Mouse (Mus musculus) mammary gland, adult 2 months (tissue): ENCODE measurements around the gene Prx. TPM values are rescaled to one million over a fixed set of nuclear protein-coding genes. Genes with fewer than 3 reads are reported as not detected.

ENCODE experiments used
- polyA plus RNA-seq: library from polyadenylated mRNA; depleted of rRNA; stranded (reverse); fragments of >200 nt; gene quantifications from 2 replicates; pipeline ENCODE4 v1.2.3, GENCODE M21; 2012; ENCODE audit warnings: low replicate concordance; rRNA removed

The Prx gene
- polyA plus RNA-seq: 7.0 and 8.2 TPM in 2 replicates

DNA sequence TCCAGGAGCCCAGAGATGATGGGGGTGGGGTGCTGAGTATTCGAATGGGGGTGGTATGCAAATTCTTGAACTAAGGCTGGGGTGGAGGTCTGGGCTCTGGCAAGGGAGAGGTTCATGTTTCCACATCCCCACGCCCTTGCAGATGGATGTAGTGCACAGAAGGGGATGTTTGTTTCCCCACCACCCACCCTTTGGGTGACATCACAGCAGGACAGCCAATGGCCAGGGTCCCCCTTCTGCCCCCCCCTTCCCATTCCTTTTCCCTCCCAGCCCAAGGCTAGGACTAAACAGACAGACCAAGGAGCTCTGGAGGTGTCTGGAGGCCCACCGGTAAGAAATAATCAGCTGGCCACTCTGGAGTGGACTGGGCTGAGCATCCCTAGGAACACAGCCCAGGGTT lies at the start of gene Prx:
Gene Prx, plus strand, starts transcription at position 289 of the 400 bp plus-strand sequence.

DNA sequence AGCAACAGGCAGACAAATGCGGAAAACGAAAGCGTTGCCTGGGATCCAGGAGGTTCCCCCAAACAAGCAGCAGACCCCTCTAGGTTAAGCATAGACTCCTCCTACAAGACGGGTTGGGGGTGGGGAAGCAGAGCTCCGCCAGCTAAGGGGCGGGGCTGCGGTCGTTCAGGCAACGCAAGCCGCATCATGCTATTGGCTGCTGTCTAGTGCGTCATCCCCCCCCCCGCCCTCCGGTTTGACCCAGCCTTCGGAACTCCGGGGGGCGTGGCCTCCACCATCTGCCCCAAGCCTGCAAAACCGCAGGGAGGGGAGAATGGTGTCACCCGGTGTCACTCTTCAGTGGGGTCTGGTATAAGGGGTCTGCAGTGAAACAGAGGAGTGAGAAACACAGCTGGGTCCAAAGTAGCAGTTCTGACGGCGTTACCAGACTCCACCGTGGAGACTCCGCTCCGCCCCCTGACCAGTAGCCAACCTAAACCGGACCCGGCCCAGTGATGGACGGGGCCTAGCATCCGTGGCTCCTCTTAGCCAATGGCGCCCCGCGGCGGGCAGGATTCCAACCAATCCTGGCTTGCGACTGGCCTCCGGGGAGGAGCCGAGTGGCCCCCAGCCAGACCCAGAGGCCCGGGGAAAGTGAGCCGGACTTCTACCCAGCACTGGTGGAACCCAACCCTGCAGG lies 25.8 kb upstream of the Prx start, which contains the start of gene Sertad3:
Gene Sertad3, plus strand, starts transcription at position 613 of the 679 bp plus-strand sequence.

DNA sequence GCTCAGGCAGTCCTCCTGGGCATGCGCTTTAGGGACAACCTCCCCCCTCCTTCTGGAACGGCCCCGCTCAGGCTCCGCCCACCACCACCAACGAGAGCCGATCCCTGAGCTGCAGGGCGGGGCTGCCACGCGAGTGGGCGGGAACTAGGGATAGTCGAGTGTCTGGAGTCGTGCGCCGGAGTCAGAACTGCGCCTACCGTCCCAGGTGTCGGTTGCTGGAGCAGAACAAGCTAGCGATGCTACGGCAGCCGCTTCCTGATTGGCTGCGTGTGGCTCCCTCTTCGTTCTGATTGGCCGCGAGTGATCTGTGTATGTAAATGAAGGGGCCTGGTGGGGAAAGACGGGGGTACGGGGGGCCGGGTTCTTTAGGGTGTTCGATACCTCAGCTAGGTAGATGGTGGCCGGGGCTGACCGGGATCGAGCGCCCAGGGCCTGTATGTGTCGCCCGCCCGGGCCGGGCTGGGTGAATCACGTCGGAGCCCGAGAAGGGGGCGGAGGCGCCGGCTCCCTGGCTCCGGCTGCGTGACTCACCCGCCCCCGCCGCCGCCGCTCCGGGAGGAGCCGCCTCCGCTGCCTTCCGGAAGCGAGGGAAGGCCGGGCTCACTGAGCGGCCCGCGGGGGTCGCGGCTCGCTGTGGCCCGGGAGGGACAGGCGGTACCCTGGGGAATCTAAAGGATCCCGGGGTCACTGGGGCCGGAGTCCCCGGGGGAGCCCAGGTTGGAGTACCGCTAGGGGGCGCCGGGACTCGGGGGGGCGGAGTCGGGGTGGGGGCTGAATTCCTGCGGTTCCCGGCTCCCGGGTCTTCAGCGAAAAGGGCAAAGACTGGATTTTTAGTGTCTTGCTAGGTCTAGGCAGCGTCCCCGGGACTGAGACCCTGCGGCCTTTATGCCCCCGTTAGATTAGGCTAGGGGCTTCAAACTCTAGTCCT lies 12.1 kb upstream of the Prx start, which contains the start of gene Sertad1:
Gene Sertad1, plus strand, starts transcription at position 141 of the 928 bp plus-strand sequence.

DNA sequence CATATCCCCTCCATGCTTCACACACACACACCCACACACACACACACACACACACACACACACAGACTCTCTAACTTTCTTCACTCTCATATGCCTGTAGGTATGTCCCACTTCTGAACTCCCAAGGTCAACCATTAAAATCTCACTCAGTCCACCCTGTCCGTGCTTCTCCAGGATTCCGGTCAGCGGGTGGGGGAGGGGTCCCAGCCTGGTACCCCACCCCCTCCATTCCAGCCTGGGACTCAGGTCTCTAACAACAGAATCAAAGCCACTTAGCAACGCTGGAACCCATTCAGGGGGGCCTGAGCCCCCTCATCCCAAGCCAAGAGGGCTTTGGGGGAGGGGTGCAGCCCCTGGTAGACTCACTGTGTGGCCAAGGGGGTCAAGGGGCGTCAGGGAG lies 23.8 kb downstream of the Prx start, which contains the start of gene Hipk4:
Gene Hipk4, plus strand, starts transcription at position 301 of the 400 bp plus-strand sequence.

DNA sequence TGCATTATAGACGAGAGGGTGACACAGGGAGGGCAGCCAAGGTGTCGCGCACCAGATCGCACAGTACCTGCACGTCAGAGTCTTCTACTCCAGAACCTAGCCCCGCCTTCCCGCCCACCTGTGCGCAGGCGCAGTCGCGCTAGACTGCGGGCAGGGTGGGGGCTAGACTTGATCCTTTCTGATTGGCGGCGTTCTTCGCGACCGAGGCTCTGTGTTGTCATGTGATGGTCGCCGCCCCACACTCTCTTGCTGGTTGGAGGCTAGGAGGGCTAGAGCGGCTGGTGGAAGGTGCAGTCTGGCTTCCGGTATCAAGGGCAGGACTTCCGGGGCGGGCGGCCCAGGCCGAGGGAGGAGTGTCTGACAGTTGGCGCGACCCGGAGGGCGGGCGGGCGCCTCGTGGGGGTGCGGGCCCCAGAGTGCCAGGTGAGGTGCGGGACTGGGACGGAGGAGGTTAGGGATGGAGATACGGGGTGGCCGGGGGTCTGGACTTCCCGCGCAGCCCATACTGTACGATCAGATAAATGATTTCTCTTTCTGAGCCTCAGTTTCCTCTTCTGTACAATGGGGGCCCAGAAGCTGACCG lies 53.9 kb downstream of the Prx start, which contains the start of the genes Pld3 and 2310022A10Rik:
Gene Pld3, minus strand, starts transcription at position 288 of the 583 bp plus-strand sequence.
Gene 2310022A10Rik, plus strand, starts transcription at position 303 of the 583 bp plus-strand sequence.

Other genes with a start within 250 kb of the Prx start
- 34.2 and 70.1 TPM in 2 replicates for gene Numbl, start 240.9 kb upstream of the Prx start, polyA plus RNA-seq
- gene Ltbp4, start 161.6 kb upstream of the Prx start, polyA plus RNA-seq: 151 and 265 TPM in 2 replicates
- 82.8 and 146 TPM in 2 replicates for gene Shkbp1, start 143.3 kb upstream of the Prx start, polyA plus RNA-seq
- gene Gm20479, start 141.9 kb upstream of the Prx start, polyA plus RNA-seq: not detected in 2 replicates
- 0.23 and 0.72 TPM in 2 replicates for gene Sptbn4, start 51.6 kb upstream of the Prx start, polyA plus RNA-seq
- gene Blvrb, start 51.3 kb upstream of the Prx start, polyA plus RNA-seq: 112 and 190 TPM in 2 replicates
- gene Sertad3, start 25.6 kb upstream of the Prx start, polyA plus RNA-seq: 14.9 and 18.0 TPM in 2 replicates
- gene Sertad1, start 12.4 kb upstream of the Prx start, polyA plus RNA-seq: 32.7 and 59.9 TPM in 2 replicates
- 0.87 and 0.96 TPM in 2 replicates for gene Hipk4, start 23.9 kb downstream of the Prx start, polyA plus RNA-seq
- gene Pld3, start 53.9 kb downstream of the Prx start, polyA plus RNA-seq: 181 and 187 TPM in 2 replicates
- gene 2310022A10Rik, start 53.9 kb downstream of the Prx start, polyA plus RNA-seq: 28.5 and 46.1 TPM in 2 replicates
- 167 and 222 TPM in 2 replicates for gene Akt2, start 92.2 kb downstream of the Prx start, polyA plus RNA-seq
- gene Ttc9b, start 154.6 kb downstream of the Prx start, polyA plus RNA-seq: not detected in 2 replicates
- gene Map3k10, start 175.3 kb downstream of the Prx start, polyA plus RNA-seq: 16.1 and 46.0 TPM in 2 replicates
- gene Zfp607b, start 190.0 kb downstream of the Prx start, polyA plus RNA-seq: 0.25 and 0.27 TPM in 2 replicates
- gene Zfp60, start 232.1 kb downstream of the Prx start, polyA plus RNA-seq: 1.1 and 2.7 TPM in 2 replicates